Mouse (Mus musculus): ENCODE data around the gene Siah1b.

Gene Siah1b

GRCm38 (mm10) chrX:164076040-164076775, at the start of gene Siah1b:
TSS of gene Siah1b (minus strand) at chrX:164076493.
- in situ Hi-C loops (cut with MboI): no loop called here

GRCm38 (mm10) chrX:164123942-164124341, 47.6 kb upstream of the Siah1b start:
- in situ Hi-C loops (cut with MboI): no loop called here

GRCm38 (mm10) chrX:164113744-164114143, 37.5 kb upstream of the Siah1b start:
- in situ Hi-C loops (cut with MboI): no loop called here

- in situ Hi-C loops (cut with MboI): no loop called here
Observed at GRCm38 (mm10) chrX:164111146-164111545, 34.9 kb upstream of the Siah1b start.

- in situ Hi-C loops (cut with MboI): no loop called here
Observed at GRCm38 (mm10) chrX:164102656-164103055, 26.4 kb upstream of the Siah1b start.

- in situ Hi-C loops (cut with MboI): no loop called here
Observed at GRCm38 (mm10) chrX:164102198-164102597, 25.9 kb upstream of the Siah1b start.

- in situ Hi-C loops (cut with MboI): no loop called here
Observed at GRCm38 (mm10) chrX:164101483-164101882, 25.2 kb upstream of the Siah1b start.

GRCm38 (mm10) chrX:164095838-164096237, 19.5 kb upstream of the Siah1b start:
- in situ Hi-C loops (cut with MboI): no loop called here

GRCm38 (mm10) chrX:164093435-164093834, 17.1 kb upstream of the Siah1b start:
- in situ Hi-C loops (cut with MboI): no loop called here

GRCm38 (mm10) chrX:164092300-164093169, 16.2 kb upstream of the Siah1b start:
- in situ Hi-C loops (cut with MboI): no loop called here

- in situ Hi-C loops (cut with MboI): no loop called here
Observed at GRCm38 (mm10) chrX:164089916-164090315, 13.6 kb upstream of the Siah1b start.

- in situ Hi-C loops (cut with MboI): no loop called here
Observed at GRCm38 (mm10) chrX:164088582-164088981, 12.3 kb upstream of the Siah1b start, which contains the start of gene Cltrn. TSS of gene Cltrn (plus strand) at chrX:164088830.

GRCm38 (mm10) chrX:164082030-164082429, 5.7 kb upstream of the Siah1b start:
- in situ Hi-C loops (cut with MboI): no loop called here

- in situ Hi-C loops (cut with MboI): no loop called here
Observed at GRCm38 (mm10) chrX:164068968-164069367, 7.3 kb downstream of the Siah1b start.

- in situ Hi-C loops (cut with MboI): no loop called here
Observed at GRCm38 (mm10) chrX:164066185-164066584, 10.1 kb downstream of the Siah1b start.

- in situ Hi-C loops (cut with MboI): no loop called here
Observed at GRCm38 (mm10) chrX:164059070-164059469, 17.2 kb downstream of the Siah1b start.

- in situ Hi-C loops (cut with MboI): no loop called here
Observed at GRCm38 (mm10) chrX:164058523-164058922, 17.8 kb downstream of the Siah1b start.

- in situ Hi-C loops (cut with MboI): no loop called here
Observed at GRCm38 (mm10) chrX:164055726-164056125, 20.6 kb downstream of the Siah1b start.

GRCm38 (mm10) chrX:164046736-164047135, 29.6 kb downstream of the Siah1b start:
- in situ Hi-C loops (cut with MboI): no loop called here

GRCm38 (mm10) chrX:164042069-164042468, 34.2 kb downstream of the Siah1b start:
- in situ Hi-C loops (cut with MboI): no loop called here

- in situ Hi-C loops (cut with MboI): no loop called here
Observed at GRCm38 (mm10) chrX:164038882-164039281, 37.4 kb downstream of the Siah1b start.

GRCm38 (mm10) chrX:164035931-164036330, 40.4 kb downstream of the Siah1b start:
- in situ Hi-C loops (cut with MboI): no loop called here

- in situ Hi-C loops (cut with MboI): no loop called here
Observed at GRCm38 (mm10) chrX:164035401-164035800, 40.9 kb downstream of the Siah1b start.
